Mouse (Mus musculus) ZHBTc4 (cell line): Measurements from ENCODE around the gene Mbnl2.
A peak's percentile ranks its signal among the peaks of the same experiment; 100 is the strongest.

Experiments
- DNase-seq: peaks from one replicate; pipeline ENCODE4 v3.0.0-alpha.2; 2011; ENCODE audit warnings: low read depth, low spot score

Mbnl2 gene

GRCm38 (mm10) chr14:120382179-120382578, 106.7 kb downstream of the Mbnl2 start:
- no peak for DNase-seq

GRCm38 (mm10) chr14:120383186-120383851, 107.8 kb downstream of the Mbnl2 start:
- no peak for DNase-seq

GRCm38 (mm10) chr14:120384615-120385014, 109.1 kb downstream of the Mbnl2 start:
- no peak for DNase-seq

DNA sequence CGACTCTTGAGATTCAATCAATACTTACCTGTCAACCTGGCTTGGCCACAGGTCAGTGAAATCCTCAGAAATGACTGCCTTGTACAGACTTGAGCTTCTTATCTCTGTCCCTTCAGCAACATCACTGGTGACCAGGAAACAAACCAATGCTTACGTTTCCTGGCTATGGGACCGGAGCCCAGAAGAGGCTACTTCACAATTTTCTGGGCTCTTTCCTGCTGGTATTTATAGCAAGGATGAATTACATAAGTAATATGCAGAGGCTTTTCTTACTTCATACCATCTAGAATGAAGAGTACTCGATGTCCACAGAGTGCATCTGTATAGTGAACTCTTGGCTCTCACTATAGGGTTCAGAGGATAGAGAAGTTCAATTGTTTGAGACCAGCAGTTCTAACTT, 111.8 kb downstream of the Mbnl2 start:
- DNase-seq, result no peak

DNA sequence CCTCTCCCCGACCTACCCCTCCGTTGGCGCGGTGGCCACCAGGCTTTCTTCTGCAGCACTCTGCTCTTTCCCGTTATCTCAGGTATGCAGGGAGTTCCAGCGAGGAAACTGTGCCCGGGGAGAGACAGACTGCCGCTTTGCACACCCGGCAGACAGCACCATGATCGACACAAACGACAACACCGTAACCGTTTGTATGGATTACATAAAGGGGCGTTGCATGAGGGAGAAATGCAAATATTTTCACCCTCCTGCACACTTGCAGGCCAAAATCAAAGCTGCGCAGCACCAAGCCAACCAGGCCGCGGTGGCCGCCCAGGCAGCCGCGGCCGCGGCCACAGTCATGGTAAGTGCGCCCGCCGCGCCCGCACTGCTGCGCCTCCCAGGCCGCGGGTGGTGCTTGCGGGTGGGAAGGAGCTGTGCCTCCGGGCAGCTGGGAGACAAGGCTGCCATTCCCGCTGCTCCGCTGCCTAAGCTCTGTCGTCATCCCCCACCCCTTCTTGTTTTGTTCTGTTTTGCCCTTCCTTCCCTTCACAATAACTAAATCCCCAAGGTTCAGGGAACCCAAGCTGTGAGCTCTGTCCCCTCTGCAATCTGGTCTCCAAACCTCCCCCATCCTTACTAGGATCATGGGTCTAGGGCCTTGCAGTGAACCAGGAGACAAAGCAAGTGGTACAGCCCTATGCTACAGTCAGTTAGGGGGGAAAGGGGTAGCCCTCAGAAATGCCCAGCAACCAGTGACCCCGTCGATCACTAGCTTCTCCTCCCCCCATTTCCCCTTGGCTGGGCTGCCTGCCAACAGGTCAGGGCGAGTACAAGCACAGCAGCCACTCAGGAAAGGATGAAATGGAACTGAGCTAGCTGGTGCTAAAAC, 113.6 kb downstream of the Mbnl2 start:
- DNase-seq, result peak; percentile 85

GRCm38 (mm10) chr14:120390231-120390944, 114.9 kb downstream of the Mbnl2 start:
- DNase-seq, result peak; percentile 52

DNA sequence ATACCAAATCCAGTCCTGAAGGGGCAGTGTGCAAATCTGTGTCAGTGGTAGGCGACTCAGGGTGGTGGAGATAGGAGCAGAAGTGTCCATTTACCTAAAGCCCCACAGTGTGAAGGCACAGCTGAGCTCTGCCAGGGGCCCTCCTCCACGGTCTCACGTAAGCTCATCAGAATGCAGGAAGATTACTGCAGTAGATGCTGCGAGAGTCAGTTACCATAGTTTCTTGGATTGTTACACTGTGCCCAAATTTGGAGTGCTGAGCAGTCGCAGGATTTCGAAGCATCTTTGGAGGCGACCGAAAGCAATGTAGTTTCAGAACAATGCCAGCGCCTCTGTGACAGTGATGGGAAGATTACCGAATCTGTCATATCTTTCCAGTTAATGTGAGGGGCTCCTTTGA, 116.2 kb downstream of the Mbnl2 start:
- DNase-seq, result no peak

GRCm38 (mm10) chr14:120392441-120392840, 117.0 kb downstream of the Mbnl2 start:
- DNase-seq, result no peak

DNA sequence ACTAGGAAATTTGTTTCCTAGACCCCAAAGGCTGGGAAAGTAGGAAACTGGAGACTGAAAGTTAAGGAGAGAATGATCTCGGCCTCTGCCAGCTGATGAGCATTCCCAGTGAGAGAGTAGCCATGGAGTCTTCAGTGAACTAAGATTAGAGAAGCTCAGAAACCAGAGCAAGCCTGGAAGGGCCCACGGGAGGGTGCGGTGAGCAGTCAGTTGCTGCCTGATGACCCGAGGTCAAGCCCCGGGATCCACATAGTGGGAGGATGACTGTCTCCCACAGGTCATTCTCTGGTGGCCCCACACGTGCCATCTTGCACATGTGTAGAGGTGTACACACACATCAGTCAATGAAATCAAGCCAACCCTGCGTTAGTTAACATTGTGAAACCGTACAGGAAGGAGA, 118.0 kb downstream of the Mbnl2 start:
- no peak for DNase-seq

DNA sequence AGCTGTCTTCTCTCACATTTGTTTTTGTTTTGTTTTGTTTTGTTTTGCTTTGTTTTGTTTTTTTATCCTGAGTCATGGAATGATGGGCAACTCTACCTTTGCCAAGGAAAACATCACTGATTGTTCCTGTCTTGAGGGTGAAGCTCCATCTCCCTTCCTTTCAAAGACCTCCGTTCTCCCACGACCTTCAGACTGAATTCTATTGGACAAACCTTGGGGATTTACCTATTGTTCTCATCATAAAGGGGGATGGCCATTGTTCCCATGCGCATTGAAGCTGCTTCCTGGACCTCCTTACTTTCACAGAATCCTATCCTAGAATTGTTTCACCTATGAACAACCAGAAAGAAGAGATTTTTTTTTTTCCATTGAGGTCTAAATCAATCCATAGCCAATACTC, 118.7 kb downstream of the Mbnl2 start:
- DNase-seq, result peak; percentile 54

DNA sequence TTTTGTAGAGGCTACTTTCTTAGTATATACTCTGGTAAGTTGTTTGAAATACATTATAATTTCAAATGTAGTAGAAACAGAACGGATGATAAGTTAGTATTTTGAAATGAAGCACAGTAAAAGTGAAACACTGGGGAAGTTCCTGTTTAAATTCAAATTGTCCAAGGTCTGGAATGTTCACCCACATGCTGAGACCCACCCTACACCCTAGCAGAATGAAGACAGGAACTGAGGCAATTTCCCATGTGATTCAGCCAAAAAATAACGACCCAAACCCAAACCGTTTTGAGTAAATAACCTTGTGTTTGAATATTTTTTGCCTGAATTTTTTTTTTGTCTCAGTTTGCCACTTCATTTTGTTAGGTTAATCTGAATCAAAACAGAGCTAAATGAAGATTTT, 119.4 kb downstream of the Mbnl2 start:
- DNase-seq, result no peak

- no peak for DNase-seq
Measured at GRCm38 (mm10) chr14:120395501-120395900, 120.0 kb downstream of the Mbnl2 start.

GRCm38 (mm10) chr14:120397871-120398647, 122.6 kb downstream of the Mbnl2 start:
- peak; percentile 86 for DNase-seq

DNA sequence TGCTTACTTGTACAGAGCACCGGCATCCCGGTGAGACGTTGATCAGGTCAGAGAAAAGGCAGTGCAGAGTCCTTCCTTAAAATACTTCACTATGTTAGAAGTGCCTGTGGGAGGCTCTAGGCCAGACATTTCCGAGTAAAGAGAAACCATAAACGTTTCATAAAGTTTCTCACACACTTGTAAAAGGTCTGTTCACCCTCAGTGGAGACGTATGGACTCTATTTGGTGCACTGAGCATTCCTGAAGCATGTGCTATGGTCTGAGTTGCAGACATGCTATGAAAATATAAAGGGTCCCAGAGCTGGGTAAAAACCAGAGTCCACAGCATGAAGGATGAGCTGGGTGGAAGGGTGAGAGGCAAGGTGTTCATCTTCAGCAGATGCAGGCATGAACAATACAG, 124.1 kb downstream of the Mbnl2 start:
- no peak for DNase-seq

- DNase-seq, result peak; percentile 51
Measured at GRCm38 (mm10) chr14:120401158-120401557, 125.7 kb downstream of the Mbnl2 start.

GRCm38 (mm10) chr14:120402715-120403114, 127.2 kb downstream of the Mbnl2 start:
- no peak for DNase-seq

GRCm38 (mm10) chr14:120404364-120404763, 128.9 kb downstream of the Mbnl2 start:
- no peak for DNase-seq

- no peak for DNase-seq
Measured at GRCm38 (mm10) chr14:120404811-120405582, 129.5 kb downstream of the Mbnl2 start.

GRCm38 (mm10) chr14:120405597-120405996, 130.1 kb downstream of the Mbnl2 start:
- no peak for DNase-seq

DNA sequence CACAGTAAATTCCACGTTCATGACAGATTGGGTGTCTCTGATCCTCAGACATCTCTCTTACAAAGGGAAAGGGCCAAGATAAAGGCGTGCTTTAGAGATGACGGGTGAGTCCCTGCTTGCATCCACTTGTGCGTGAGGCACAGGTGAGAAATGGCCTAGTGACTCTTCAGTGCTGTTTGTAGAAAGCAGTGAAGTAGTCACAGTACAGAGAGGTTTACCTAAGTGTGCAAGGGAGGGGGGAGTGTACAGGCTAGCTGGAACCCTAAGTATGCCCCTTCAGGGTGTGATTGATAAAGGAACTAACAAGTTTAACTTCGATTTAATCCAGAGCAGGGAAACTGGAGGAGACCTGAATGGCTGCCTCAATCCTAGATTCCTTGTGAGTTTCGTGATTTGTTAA, 130.8 kb downstream of the Mbnl2 start:
- DNase-seq, result no peak

GRCm38 (mm10) chr14:120406820-120407219, 131.4 kb downstream of the Mbnl2 start:
- no peak for DNase-seq
